Mouse (Mus musculus) ovary, postnatal 14 days (tissue): ENCODE measurements around the gene Cbll1.
"Not testable (repeated sequence)": the region's sequence is repeated elsewhere in the genome, so short reads cannot be mapped to it uniquely, and the experiment has no call there.

Experiments
- DNase-seq: peaks from one replicate; pipeline ENCODE4 v3.0.0; 2022; ENCODE audit warnings: low spot score

Cbll1 gene

GRCm38 (mm10) chr12:31498936-31499313 lies 491 bp downstream of the Cbll1 start:
- no peak for DNase-seq

- no peak for DNase-seq
Observed at GRCm38 (mm10) chr12:31486431-31486830, 13.0 kb downstream of the Cbll1 start.

GRCm38 (mm10) chr12:31478182-31478581 lies 21.2 kb downstream of the Cbll1 start:
- DNase-seq, result not testable (repeated sequence)

GRCm38 (mm10) chr12:31462615-31463014 lies 36.8 kb downstream of the Cbll1 start:
- DNase-seq, result no peak

GRCm38 (mm10) chr12:31461371-31461770 lies 38.0 kb downstream of the Cbll1 start:
- no peak for DNase-seq

- DNase-seq, result not testable (repeated sequence)
Observed at GRCm38 (mm10) chr12:31460270-31460669, 39.1 kb downstream of the Cbll1 start.

- DNase-seq, result no peak
Observed at GRCm38 (mm10) chr12:31458474-31458873, 40.9 kb downstream of the Cbll1 start.

GRCm38 (mm10) chr12:31456271-31456670 lies 43.1 kb downstream of the Cbll1 start:
- no peak for DNase-seq

GRCm38 (mm10) chr12:31449341-31449740 lies 50.1 kb downstream of the Cbll1 start:
- DNase-seq, result no peak

- DNase-seq, result no peak
Observed at GRCm38 (mm10) chr12:31444827-31445226, 54.6 kb downstream of the Cbll1 start.

- DNase-seq, result no peak
Observed at GRCm38 (mm10) chr12:31444131-31444546, 55.3 kb downstream of the Cbll1 start.

- DNase-seq, result no peak
Observed at GRCm38 (mm10) chr12:31439612-31440011, 59.8 kb downstream of the Cbll1 start.

- no peak for DNase-seq
Observed at GRCm38 (mm10) chr12:31437791-31438190, 61.6 kb downstream of the Cbll1 start.
